Mouse (Mus musculus): ENCODE results near the gene Gm20388. TPM values are rescaled to one million over a fixed set of nuclear protein-coding genes. Genes with fewer than 3 reads are reported as not detected.

Gene Gm20388
- total and polyA plus RNA-seq, 3 experiments, result 0.02 to 0.05 TPM; not detected in 1

- H3K36me3 ChIP-seq (replicated peaks), result no peaks in the 10 kb centered on the region
- peaks cover 85% of the 10 kb centered on the region for H3K9me3 ChIP-seq (replicated peaks)
- H3K4me1 ChIP-seq (ENCODE audit: insufficient read depth, low read depth, low read length), result no peaks in the 10 kb centered on the region
- DNase-seq (ENCODE audit: low spot score) (no peak), ATAC-seq (ENCODE audit: extremely low read depth, insufficient number of reproducible peaks, low FRiP score, poor library complexity, severe bottlenecking) (no peak)
- H3K4me3 ChIP-seq (ENCODE audit: low read depth, low read length), result no peak overlapping the region
- no peak for TF ChIP-seq TAL1 (conservative IDR thresholded peaks at IDR 0.05; ENCODE audit: low read depth, low read length)
- TF ChIP-seq GATA1 (IDR thresholded peaks at IDR 0.05; ENCODE audit: borderline replicate concordance, low read length), result no peak
- TF ChIP-seq GATA2 (IDR thresholded peaks at IDR 0.05; ENCODE audit: borderline replicate concordance, low read depth, low read length), result no peak
- TF ChIP-seq POLR2AphosphoS5 (IDR thresholded peaks at IDR 0.05; ENCODE audit: insufficient replicate concordance, low read depth, low read length), result no peak
- no peak for TF ChIP-seq CTCF (IDR thresholded peaks at IDR 0.05; ENCODE audit: low read depth, low read length)
- H3K27me3 ChIP-seq (ENCODE audit: insufficient read depth, low read length), result no peaks in the 10 kb centered on the region
Measured at GRCm38 (mm10) chr8:121162906-121163695, 1252.5 kb downstream of the Gm20388 start.

- Histone ChIP-seq H3K4me1 (ENCODE audit: insufficient read depth, low read depth, low read length) (no peaks in the 10 kb centered on the region), H3K36me3 (replicated peaks) (no peaks in the 10 kb centered on the region), H3K4me3 (ENCODE audit: low read depth, low read length) (no peak overlapping the region), H3K27me3 (ENCODE audit: insufficient read depth, low read length) (no peaks in the 10 kb centered on the region), H3K9me3 (replicated peaks) (peaks cover 85% of the 10 kb centered on the region)
- ATAC-seq (ENCODE audit: extremely low read depth, insufficient number of reproducible peaks, low FRiP score, poor library complexity, severe bottlenecking), result no peak
- no peak for DNase-seq (ENCODE audit: low spot score)
- no peak for TF ChIP-seq GATA1 (IDR thresholded peaks at IDR 0.05; ENCODE audit: borderline replicate concordance, low read length)
- no peak for TF ChIP-seq TAL1 (conservative IDR thresholded peaks at IDR 0.05; ENCODE audit: low read depth, low read length)
- no peak for TF ChIP-seq GATA2 (IDR thresholded peaks at IDR 0.05; ENCODE audit: borderline replicate concordance, low read depth, low read length)
- TF ChIP-seq POLR2AphosphoS5 (IDR thresholded peaks at IDR 0.05; ENCODE audit: insufficient replicate concordance, low read depth, low read length), result no peak
- no peak for TF ChIP-seq CTCF (IDR thresholded peaks at IDR 0.05; ENCODE audit: low read depth, low read length)
Measured at GRCm38 (mm10) chr8:121164017-121164469, 1253.4 kb downstream of the Gm20388 start.

- H3K9me3 ChIP-seq (replicated peaks), result peaks cover 93% of the 10 kb centered on the region
- no peaks in the 10 kb centered on the region for H3K4me1 ChIP-seq (ENCODE audit: insufficient read depth, low read depth, low read length)
- H3K4me3 ChIP-seq (ENCODE audit: low read depth, low read length), result no peak overlapping the region
- H3K27me3 ChIP-seq (ENCODE audit: insufficient read depth, low read length), result no peaks in the 10 kb centered on the region
- H3K36me3 ChIP-seq (replicated peaks), result no peaks in the 10 kb centered on the region
- DNase-seq (ENCODE audit: low spot score) (no peak), ATAC-seq (ENCODE audit: extremely low read depth, insufficient number of reproducible peaks, low FRiP score, poor library complexity, severe bottlenecking) (no peak)
- TF ChIP-seq GATA2 (IDR thresholded peaks at IDR 0.05; ENCODE audit: borderline replicate concordance, low read depth, low read length) (no peak), CTCF (IDR thresholded peaks at IDR 0.05; ENCODE audit: low read depth, low read length) (no peak), GATA1 (IDR thresholded peaks at IDR 0.05; ENCODE audit: borderline replicate concordance, low read length) (no peak), POLR2AphosphoS5 (IDR thresholded peaks at IDR 0.05; ENCODE audit: insufficient replicate concordance, low read depth, low read length) (no peak), TAL1 (conservative IDR thresholded peaks at IDR 0.05; ENCODE audit: low read depth, low read length) (no peak)
Measured at GRCm38 (mm10) chr8:121168033-121168432, 1257.4 kb downstream of the Gm20388 start.

- no peaks in the 10 kb centered on the region for H3K27me3 ChIP-seq (ENCODE audit: insufficient read depth, low read length)
- no peak for DNase-seq (ENCODE audit: low spot score)
- H3K36me3 ChIP-seq (replicated peaks), result no peaks in the 10 kb centered on the region
- no peak overlapping the region for H3K4me3 ChIP-seq (ENCODE audit: low read depth, low read length)
- no peak for TF ChIP-seq GATA2 (IDR thresholded peaks at IDR 0.05; ENCODE audit: borderline replicate concordance, low read depth, low read length)
- TF ChIP-seq GATA1 (IDR thresholded peaks at IDR 0.05; ENCODE audit: borderline replicate concordance, low read length), result no peak
- TF ChIP-seq POLR2AphosphoS5 (IDR thresholded peaks at IDR 0.05; ENCODE audit: insufficient replicate concordance, low read depth, low read length), result no peak
- no peak for TF ChIP-seq TAL1 (conservative IDR thresholded peaks at IDR 0.05; ENCODE audit: low read depth, low read length)
- no peak for TF ChIP-seq CTCF (IDR thresholded peaks at IDR 0.05; ENCODE audit: low read depth, low read length)
- H3K9me3 ChIP-seq (replicated peaks), result peaks cover 96% of the 10 kb centered on the region
- no peaks in the 10 kb centered on the region for H3K4me1 ChIP-seq (ENCODE audit: insufficient read depth, low read depth, low read length)
- ATAC-seq (ENCODE audit: extremely low read depth, insufficient number of reproducible peaks, low FRiP score, poor library complexity, severe bottlenecking), result no peak
Measured at GRCm38 (mm10) chr8:121170116-121170515, 1259.5 kb downstream of the Gm20388 start.

GRCm38 (mm10) chr8:121170626-121171552, 1260.2 kb downstream of the Gm20388 start:
- H3K36me3 ChIP-seq (replicated peaks), result no peaks in the 10 kb centered on the region
- H3K4me3 ChIP-seq (ENCODE audit: low read depth, low read length), result no peak overlapping the region
- H3K27me3 ChIP-seq (ENCODE audit: insufficient read depth, low read length), result no peaks in the 10 kb centered on the region
- TF ChIP-seq GATA1 (IDR thresholded peaks at IDR 0.05; ENCODE audit: borderline replicate concordance, low read length) (no peak), TAL1 (conservative IDR thresholded peaks at IDR 0.05; ENCODE audit: low read depth, low read length) (no peak), CTCF (IDR thresholded peaks at IDR 0.05; ENCODE audit: low read depth, low read length) (no peak), POLR2AphosphoS5 (IDR thresholded peaks at IDR 0.05; ENCODE audit: insufficient replicate concordance, low read depth, low read length) (no peak), GATA2 (IDR thresholded peaks at IDR 0.05; ENCODE audit: borderline replicate concordance, low read depth, low read length) (no peak)
- H3K4me1 ChIP-seq (ENCODE audit: insufficient read depth, low read depth, low read length), result no peaks in the 10 kb centered on the region
- ATAC-seq (ENCODE audit: extremely low read depth, insufficient number of reproducible peaks, low FRiP score, poor library complexity, severe bottlenecking) (no peak), DNase-seq (ENCODE audit: low spot score) (no peak)
- peaks cover 96% of the 10 kb centered on the region for H3K9me3 ChIP-seq (replicated peaks)

- H3K4me1 ChIP-seq (ENCODE audit: insufficient read depth, low read depth, low read length), result no peaks in the 10 kb centered on the region
- ATAC-seq (ENCODE audit: extremely low read depth, insufficient number of reproducible peaks, low FRiP score, poor library complexity, severe bottlenecking) (no peak), DNase-seq (ENCODE audit: low spot score) (no peak)
- no peak for TF ChIP-seq POLR2AphosphoS5 (IDR thresholded peaks at IDR 0.05; ENCODE audit: insufficient replicate concordance, low read depth, low read length)
- no peak for TF ChIP-seq GATA2 (IDR thresholded peaks at IDR 0.05; ENCODE audit: borderline replicate concordance, low read depth, low read length)
- TF ChIP-seq CTCF (IDR thresholded peaks at IDR 0.05; ENCODE audit: low read depth, low read length), result no peak
- TF ChIP-seq GATA1 (IDR thresholded peaks at IDR 0.05; ENCODE audit: borderline replicate concordance, low read length), result no peak
- TF ChIP-seq TAL1 (conservative IDR thresholded peaks at IDR 0.05; ENCODE audit: low read depth, low read length), result no peak
- H3K9me3 ChIP-seq (replicated peaks), result peaks cover 96% of the 10 kb centered on the region
- H3K4me3 ChIP-seq (ENCODE audit: low read depth, low read length), result no peak overlapping the region
- no peaks in the 10 kb centered on the region for H3K27me3 ChIP-seq (ENCODE audit: insufficient read depth, low read length)
- no peaks in the 10 kb centered on the region for H3K36me3 ChIP-seq (replicated peaks)
Measured at GRCm38 (mm10) chr8:121172567-121172966, 1261.9 kb downstream of the Gm20388 start.

Data from G1E (cell line).